Comparison of ENCODE assay signal across 8 mouse cellular contexts in genomic region chrX:13047631-13048345, GRCm38 (mm10). TPM values are rescaled to one million over a fixed set of nuclear protein-coding genes. Genes with fewer than 3 reads are reported as not detected.
DNase-seq lines count a peak whose midpoint lies in the region; ATAC-seq and TF ChIP-seq lines count a peak whose summit lies in the region.

No protein-coding gene starts in this region.

- no peaks in the 10 kb centered on the region for H3K27me3 ChIP-seq in heart, adult 2 months (ENCODE audit: control insufficient read depth, insufficient read depth, low read length)
- peaks cover 2% of the 10 kb centered on the region; the same call in 1 of the 2 replicates for H3K27me3 ChIP-seq in liver, embryonic 13.5 days
- no peaks in the 10 kb centered on the region for H3K27me3 ChIP-seq in neural tube, embryonic 14.5 days (ENCODE audit: control insufficient read depth, insufficient read depth, low read length)

- peak overlapping the region; percentile 61; the same call in 1 of the 2 replicates for H3K9ac ChIP-seq in heart, adult 2 months (ENCODE audit: low read depth, low read length)
- peak overlapping the region; percentile 13; the same call in 1 of the 2 replicates for H3K9ac ChIP-seq in liver, embryonic 13.5 days
- no peak overlapping the region for H3K9ac ChIP-seq in neural tube, embryonic 14.5 days (replicated peaks; ENCODE audit: low read depth, low read length)

- no peaks in the 10 kb centered on the region for H3K9me3 ChIP-seq in liver, embryonic 13.5 days (replicated peaks)
- H3K9me3 ChIP-seq in neural tube, embryonic 14.5 days (ENCODE audit: control insufficient read depth, low read length) = no peaks in the 10 kb centered on the region

- no peak for TF ChIP-seq EP300 in heart, adult 2 months (IDR thresholded peaks at IDR 0.05; ENCODE audit: insufficient read depth, low read depth, low read length)

- intact Hi-C loops in heart, adult 2 months (cut with DNase I) = no loop called here

- 0 out of 2 replicates have a peak overlapping the region, but pooled peaks have one; percentile 20 for H3K4me3 ChIP-seq in heart, adult 2 months
- no peak overlapping the region for H3K4me3 ChIP-seq in liver, embryonic 13.5 days (replicated peaks)
- H3K4me3 ChIP-seq in neural tube, embryonic 14.5 days (ENCODE audit: low read depth, low read length) = no peak overlapping the region

- DNase-seq in R1 (ENCODE audit: low read depth, low spot score) = peak; percentile 96
- peak; percentile 27 for DNase-seq in cerebellum, adult 9-11 months
- DNase-seq in heart, adult 2 months = peak in 1 of 2 experiments; percentile 8
- DNase-seq in kidney, adult 9 months = peak; percentile 57
- DNase-seq in liver, embryonic 13.5 days = no peak
- no peak for DNase-seq in urinary bladder, postnatal 25 days (ENCODE audit: low spot score)

- no peak for TF ChIP-seq POLR2A in heart, adult 2 months (IDR thresholded peaks at IDR 0.05; ENCODE audit: insufficient read depth, low read depth, low read length)

- no peaks in the 10 kb centered on the region; the same call in 1 of the 2 replicates for H3K4me1 ChIP-seq in heart, adult 2 months (ENCODE audit: control insufficient read depth, insufficient read depth, low read length)
- peaks cover 8% of the 10 kb centered on the region for H3K4me1 ChIP-seq in liver, embryonic 13.5 days (replicated peaks)
- H3K4me1 ChIP-seq in neural tube, embryonic 14.5 days (ENCODE audit: control insufficient read depth, insufficient read depth, low read length) = no peaks in the 10 kb centered on the region

- no peaks in the 10 kb centered on the region for H3K36me3 ChIP-seq in heart, adult 2 months (ENCODE audit: control insufficient read depth, insufficient read depth, low read length)
- no peaks in the 10 kb centered on the region for H3K36me3 ChIP-seq in liver, embryonic 13.5 days
- H3K36me3 ChIP-seq in neural tube, embryonic 14.5 days (ENCODE audit: control insufficient read depth, insufficient read depth, low read length) = no peaks in the 10 kb centered on the region

- ATAC-seq in liver, embryonic 13.5 days (ENCODE audit: low read depth) = no peak
- ATAC-seq in neural tube, embryonic 14.5 days (ENCODE audit: low read depth) = no peak; the same call in 1 of the 2 replicates
- no peak for ATAC-seq in inflammation-experienced regulatory T-cells, adult 6 months

- peak overlapping the region; percentile 21 for H3K27ac ChIP-seq in heart, adult 2 months
- H3K27ac ChIP-seq in liver, embryonic 13.5 days = no peak overlapping the region
- H3K27ac ChIP-seq in neural tube, embryonic 14.5 days (ENCODE audit: low read depth, low read length) = no peak overlapping the region; the same call in 1 of the 2 replicates

- peak overlapping the region; percentile 45 for H3K4me2 ChIP-seq in liver, embryonic 13.5 days
- H3K4me2 ChIP-seq in neural tube, embryonic 14.5 days (ENCODE audit: low read depth, low read length) = peak overlapping the region; percentile 22

- 22% methylated on average over 14 of the region's 14 CpGs for WGBS in heart, adult 2 months
- WGBS in liver, embryonic 13.5 days (ENCODE audit: insufficient replicate concordance) = 26% methylated on average over 14 of the region's 14 CpGs
- WGBS in neural tube, embryonic 14.5 days = 23% methylated on average over 14 of the region's 14 CpGs

- no peaks in the 10 kb centered on the region for H3K79me2 ChIP-seq in heart, adult 2 months (replicated peaks; ENCODE audit: control insufficient read depth, insufficient read depth, low read length)

- TF ChIP-seq CTCF in heart, adult 2 months (IDR thresholded peaks at IDR 0.05) = no peak

RNA-seq across cellular contexts. Expression of gene Usp9x, which starts 23.5 kb away (rescaled TPM):
- total RNA-seq in heart, adult 2 months (2021) = 100 to 1,000 TPM; 142 to 170 TPM
- polyA plus RNA-seq in heart, adult 2 months (2012; rRNA removed) = 17.7 and 35.3 TPM in 2 replicates
- 10.4 and 13.2 TPM in 2 replicates for polyA plus RNA-seq in liver, embryonic 13.5 days (2015; fragmentation: Nextera tagmentation; extraction: Ambion mirVana)
- polyA plus RNA-seq in neural tube, embryonic 14.5 days (2014; fragmentation: Nextera tagmentation; extraction: Ambion mirVana) = 84.6 and 108 TPM in 2 replicates
- polyA plus RNA-seq in inflammation-experienced regulatory T-cells, adult 6 months (2017; shearing (Covaris generic)) = 10 to 100 TPM; 27.7 to 35.2 (median 34.4) TPM

Comparison
In these comparisons a context has a peak if more than half of its experiments do, and no peak if none do; other contexts are left out.
1. DNase-seq: peak in R1 (single experiment), cerebellum, adult 9-11 months (single experiment) and kidney, adult 9 months (single experiment); none in liver, embryonic 13.5 days (single experiment) and urinary bladder, postnatal 25 days (single experiment).